Mouse (Mus musculus) gonadal fat pad, adult 2 months (tissue): ENCODE measurements around the gene Pcare. TPM values are rescaled to one million over a fixed set of nuclear protein-coding genes. Genes with fewer than 3 reads are reported as not detected.
A peak's percentile ranks its signal among the peaks of the same experiment; 100 is the strongest.
"Not testable (repeated sequence)": the region's sequence is repeated elsewhere in the genome, so short reads cannot be mapped to it uniquely, and the experiment has no call there.

ENCODE experiments used
- DNase-seq: peaks from one replicate; pipeline ENCODE4 v3.0.0-alpha.2; 2012; ENCODE audit warnings: low read depth
- polyA plus RNA-seq: library from polyadenylated mRNA; depleted of rRNA; stranded (reverse); fragments of >200 nt; gene quantifications from 2 replicates; pipeline ENCODE4 v1.2.3, GENCODE M21; 2012; rRNA removed

The Pcare gene
- polyA plus RNA-seq: 0.03 TPM in 1 of 2 replicates, not detected in the other

GRCm38 (mm10) chr17:71752831-71753230, at the start of gene Pcare:
TSS of gene Pcare (minus strand) at chr17:71752894.
- DNase-seq: no peak

- DNase-seq: no peak
These were observed 43.0 kb upstream of the Pcare start for GRCm38 (mm10) chr17:71795521-71796205.

GRCm38 (mm10) chr17:71791622-71792021, 38.9 kb upstream of the Pcare start:
- no peak for DNase-seq

- no peak for DNase-seq
These were observed 38.4 kb upstream of the Pcare start for GRCm38 (mm10) chr17:71791109-71791508.

GRCm38 (mm10) chr17:71786456-71786855, 33.8 kb upstream of the Pcare start:
- no peak for DNase-seq

- DNase-seq: no peak
These were observed 30.7 kb upstream of the Pcare start for GRCm38 (mm10) chr17:71783366-71783735.

GRCm38 (mm10) chr17:71782699-71783365, 30.1 kb upstream of the Pcare start:
- no peak for DNase-seq

GRCm38 (mm10) chr17:71782242-71782698, 29.6 kb upstream of the Pcare start:
- no peak for DNase-seq

GRCm38 (mm10) chr17:71780945-71781344, 28.3 kb upstream of the Pcare start:
- DNase-seq: peak; percentile 84

GRCm38 (mm10) chr17:71780490-71780889, 27.8 kb upstream of the Pcare start:
- DNase-seq: no peak

- DNase-seq: no peak
These were observed 26.0 kb upstream of the Pcare start for GRCm38 (mm10) chr17:71778696-71779095.

- no peak for DNase-seq
These were observed 22.6 kb upstream of the Pcare start for GRCm38 (mm10) chr17:71775279-71775678.

- DNase-seq: no peak
These were observed 21.5 kb upstream of the Pcare start for GRCm38 (mm10) chr17:71774173-71774572.

- no peak for DNase-seq
These were observed 18.0 kb upstream of the Pcare start for GRCm38 (mm10) chr17:71770696-71771095.

GRCm38 (mm10) chr17:71769564-71769963, 16.9 kb upstream of the Pcare start:
- DNase-seq: no peak

GRCm38 (mm10) chr17:71768173-71768572, 15.5 kb upstream of the Pcare start, which contains the start of gene Clip4:
TSS of gene Clip4 (plus strand) at chr17:71768473.
- not testable (repeated sequence) for DNase-seq

GRCm38 (mm10) chr17:71760536-71760935, 7.8 kb upstream of the Pcare start:
- no peak for DNase-seq

- no peak for DNase-seq
These were observed 3.0 kb downstream of the Pcare start for GRCm38 (mm10) chr17:71749616-71750168.

GRCm38 (mm10) chr17:71747561-71747960, 5.1 kb downstream of the Pcare start:
- no peak for DNase-seq

GRCm38 (mm10) chr17:71746114-71746513, 6.6 kb downstream of the Pcare start:
- DNase-seq: no peak

- no peak for DNase-seq
These were observed 9.8 kb downstream of the Pcare start for GRCm38 (mm10) chr17:71742935-71743334.

- no peak for DNase-seq
These were observed 10.5 kb downstream of the Pcare start for GRCm38 (mm10) chr17:71742156-71742555.

- DNase-seq: no peak
These were observed 16.3 kb downstream of the Pcare start for GRCm38 (mm10) chr17:71736442-71736841.
